Mouse (Mus musculus): ENCODE measurements around the gene Gm6377.

Gene Gm6377

GRCm38 (mm10) chrX:109196468-109196867 lies at the start of gene Gm6377:
Gene Gm6377, plus strand, starts transcription at chrX:109196756.
- no peak for DNase-seq (ENCODE audit: low spot score)

- DNase-seq (ENCODE audit: low spot score): no peak
These were observed 49.4 kb upstream of the Gm6377 start for GRCm38 (mm10) chrX:109147108-109147507.

GRCm38 (mm10) chrX:109151228-109151627 lies 45.3 kb upstream of the Gm6377 start:
- no peak for DNase-seq (ENCODE audit: low spot score)

- no peak for DNase-seq (ENCODE audit: low spot score)
These were observed 36.2 kb upstream of the Gm6377 start for GRCm38 (mm10) chrX:109160326-109160725.

GRCm38 (mm10) chrX:109160901-109161300 lies 35.7 kb upstream of the Gm6377 start:
- no peak for DNase-seq (ENCODE audit: low spot score)

GRCm38 (mm10) chrX:109175038-109175437 lies 21.5 kb upstream of the Gm6377 start:
- no peak for DNase-seq (ENCODE audit: low spot score)

- DNase-seq (ENCODE audit: low spot score): no peak
These were observed 21.1 kb upstream of the Gm6377 start for GRCm38 (mm10) chrX:109175470-109175869.

- no peak for DNase-seq (ENCODE audit: low spot score)
These were observed 11.7 kb upstream of the Gm6377 start for GRCm38 (mm10) chrX:109184706-109185478.

GRCm38 (mm10) chrX:109189607-109190006 lies 6.9 kb upstream of the Gm6377 start:
- DNase-seq (ENCODE audit: low spot score): no peak

GRCm38 (mm10) chrX:109190969-109191368 lies 5.6 kb upstream of the Gm6377 start:
- no peak for DNase-seq (ENCODE audit: low spot score)

- no peak for DNase-seq (ENCODE audit: low spot score)
These were observed 5.1 kb upstream of the Gm6377 start for GRCm38 (mm10) chrX:109191436-109191835.

- no peak for DNase-seq (ENCODE audit: low spot score)
These were observed 11.3 kb downstream of the Gm6377 start for GRCm38 (mm10) chrX:109207843-109208242.

GRCm38 (mm10) chrX:109228720-109229119 lies 32.2 kb downstream of the Gm6377 start:
- no peak for DNase-seq (ENCODE audit: low spot score)

GRCm38 (mm10) chrX:109235383-109236036 lies 39.0 kb downstream of the Gm6377 start:
- DNase-seq (ENCODE audit: low spot score): no peak

GRCm38 (mm10) chrX:109238163-109238562 lies 41.6 kb downstream of the Gm6377 start:
- no peak for DNase-seq (ENCODE audit: low spot score)
